Mouse (Mus musculus): ENCODE measurements around the gene Agbl3. TPM values are rescaled to one million over a fixed set of nuclear protein-coding genes. Genes with fewer than 3 reads are reported as not detected.
A peak's percentile ranks its signal among the peaks of the same experiment; 100 is the strongest.

The Agbl3 gene
- 3.9 and 4.5 TPM in 2 replicates for polyA plus RNA-seq (2011; ENCODE audit: insufficient read depth, insufficient read length, low replicate concordance, missing spikeins)

GRCm38 (mm10) chr6:34780231-34780942 is at the start of gene Agbl3:
Agbl3 (plus strand) TSS chr6:34780432.
- Histone ChIP-seq H3K4me1 (ENCODE audit: control insufficient read depth, insufficient read depth, low read length) (no peaks in the 10 kb centered on the region; the same call in 1 of the 2 replicates), H3K4me3 (replicated peaks; ENCODE audit: control insufficient read depth, low read depth, low read length) (peak within 1 kb of the TSS; percentile 73), H3K27ac (ENCODE audit: control insufficient read depth, insufficient read depth, low read depth, low read length, poor library complexity) (peak within 1 kb of the TSS; percentile 97)
- TF ChIP-seq CTCF (IDR thresholded peaks at IDR 0.05; ENCODE audit: control insufficient read depth, insufficient read depth, low read length) (no peak), POLR2A (IDR thresholded peaks at IDR 0.05; ENCODE audit: borderline replicate concordance, control insufficient read depth, low read depth, low read length) (peak; percentile 53; the same call in 1 of the 2 replicates)
- under 1% methylated on average over 69 of the region's 81 CpGs for WGBS

GRCm38 (mm10) chr6:34731007-34731406 is 49.2 kb upstream of the Agbl3 start:
- WGBS, result 69% methylated on average over 6 of the region's 6 CpGs

DNA sequence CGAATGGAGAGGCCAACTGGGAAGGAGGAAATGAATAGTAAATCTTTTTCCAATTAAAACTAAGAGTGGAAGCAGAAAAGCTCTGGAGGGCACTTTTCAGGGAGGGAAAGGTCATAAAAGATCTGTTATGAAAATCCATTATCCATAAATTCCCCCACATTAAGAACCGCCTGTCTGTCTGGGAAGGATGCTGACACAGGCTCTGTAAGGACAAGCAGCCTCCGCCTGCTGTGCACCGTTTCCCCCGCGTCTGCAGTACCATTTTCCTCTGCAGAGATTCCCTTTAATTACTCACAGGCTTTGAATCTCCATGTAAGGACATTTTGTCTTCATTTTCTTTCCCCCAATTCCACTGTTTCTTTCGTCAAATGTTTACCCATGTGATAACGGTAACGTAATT is 48.7 kb upstream of the Agbl3 start:
- Histone ChIP-seq H3K4me1 (ENCODE audit: control insufficient read depth, insufficient read depth, low read length) (no peaks in the 10 kb centered on the region), H3K27ac (ENCODE audit: control insufficient read depth, insufficient read depth, low read depth, low read length, poor library complexity) (no peak overlapping the region), H3K4me3 (replicated peaks; ENCODE audit: control insufficient read depth, low read depth, low read length) (no peak overlapping the region)
- WGBS, result 89% methylated on average over 9 of the region's 9 CpGs
- TF ChIP-seq CTCF (IDR thresholded peaks at IDR 0.05; ENCODE audit: control insufficient read depth, insufficient read depth, low read length), result no peak
- no peak for TF ChIP-seq POLR2A (IDR thresholded peaks at IDR 0.05; ENCODE audit: borderline replicate concordance, control insufficient read depth, low read depth, low read length)

More at GRCm38 (mm10) chr6:34731007-34731406, 49.2 kb upstream of the Agbl3 start:
- TF ChIP-seq CTCF (IDR thresholded peaks at IDR 0.05; ENCODE audit: control insufficient read depth, insufficient read depth, low read length), result no peak
- no peak for TF ChIP-seq POLR2A (IDR thresholded peaks at IDR 0.05; ENCODE audit: borderline replicate concordance, control insufficient read depth, low read depth, low read length)
- H3K4me1 ChIP-seq (ENCODE audit: control insufficient read depth, insufficient read depth, low read length), result no peaks in the 10 kb centered on the region
- H3K4me3 ChIP-seq (replicated peaks; ENCODE audit: control insufficient read depth, low read depth, low read length), result no peak overlapping the region
- H3K27ac ChIP-seq (ENCODE audit: control insufficient read depth, insufficient read depth, low read depth, low read length, poor library complexity), result no peak overlapping the region

DNA sequence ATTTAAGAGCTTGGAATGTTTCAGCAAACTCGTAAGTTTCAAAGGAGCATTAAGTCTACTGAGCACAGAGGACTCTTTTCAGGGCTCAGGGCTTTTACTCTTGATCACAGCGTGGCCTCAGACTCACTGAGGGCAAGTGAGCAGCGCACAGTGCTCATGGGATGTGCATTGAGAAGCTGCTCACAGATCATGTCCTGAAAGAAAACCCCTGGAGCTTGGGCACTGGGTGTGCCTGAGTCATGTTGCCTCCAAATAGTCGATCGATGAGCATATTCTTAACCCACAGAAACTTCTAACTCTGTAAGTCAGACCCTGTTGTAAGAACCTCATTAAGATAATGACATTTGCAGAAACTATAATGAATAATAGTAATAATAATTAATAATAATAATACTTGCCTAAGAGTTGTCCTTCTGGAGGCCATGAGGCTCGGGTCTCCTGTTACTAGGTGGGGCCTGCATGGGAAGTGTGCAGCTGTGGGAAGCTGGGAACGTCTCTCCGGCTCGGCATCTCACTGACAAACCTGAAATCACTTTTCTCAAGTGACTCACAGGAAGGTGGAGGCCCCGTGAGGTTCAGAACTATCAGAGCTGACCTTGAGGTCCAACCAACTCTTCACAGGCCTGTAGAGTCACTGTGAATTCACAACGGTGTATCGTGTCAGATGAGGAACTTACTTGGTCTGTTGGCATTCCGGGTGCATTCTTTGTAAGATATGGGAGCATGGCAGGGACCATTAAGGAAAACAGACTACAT is 45.1 kb upstream of the Agbl3 start:
- 78% methylated on average over 13 of the region's 13 CpGs for WGBS
- no peaks in the 10 kb centered on the region for H3K4me1 ChIP-seq (ENCODE audit: control insufficient read depth, insufficient read depth, low read length)
- TF ChIP-seq CTCF (IDR thresholded peaks at IDR 0.05; ENCODE audit: control insufficient read depth, insufficient read depth, low read length) (no peak), POLR2A (IDR thresholded peaks at IDR 0.05; ENCODE audit: borderline replicate concordance, control insufficient read depth, low read depth, low read length) (no peak)
- H3K4me3 ChIP-seq (replicated peaks; ENCODE audit: control insufficient read depth, low read depth, low read length), result no peak overlapping the region
- H3K27ac ChIP-seq (ENCODE audit: control insufficient read depth, insufficient read depth, low read depth, low read length, poor library complexity), result no peak overlapping the region

DNA sequence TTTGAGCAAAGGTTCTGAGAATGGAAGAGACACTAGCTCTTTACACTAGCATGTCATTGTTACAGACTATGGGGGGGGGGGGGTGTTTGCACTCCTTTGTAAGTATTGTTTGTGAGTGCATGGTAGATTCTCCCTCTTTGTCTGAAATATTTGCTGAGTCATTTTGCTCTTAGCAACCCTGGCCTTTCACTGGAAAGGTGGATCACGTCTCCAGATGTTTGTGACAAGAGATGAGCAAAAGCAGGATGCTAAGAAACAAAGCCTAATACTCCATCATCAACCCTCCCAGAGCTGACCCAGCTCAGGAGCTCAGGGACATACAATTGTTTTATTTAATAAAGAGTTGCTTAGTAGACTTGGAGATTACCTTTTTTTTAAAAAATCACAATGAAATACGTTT is 43.3 kb upstream of the Agbl3 start:
- H3K4me1 ChIP-seq (ENCODE audit: control insufficient read depth, insufficient read depth, low read length), result no peaks in the 10 kb centered on the region
- no peak for TF ChIP-seq POLR2A (IDR thresholded peaks at IDR 0.05; ENCODE audit: borderline replicate concordance, control insufficient read depth, low read depth, low read length)
- no peak for TF ChIP-seq CTCF (IDR thresholded peaks at IDR 0.05; ENCODE audit: control insufficient read depth, insufficient read depth, low read length)
- H3K27ac ChIP-seq (ENCODE audit: control insufficient read depth, insufficient read depth, low read depth, low read length, poor library complexity), result no peak overlapping the region
- WGBS, result 55% methylated on average over 2 of the region's 2 CpGs
- no peak overlapping the region for H3K4me3 ChIP-seq (replicated peaks; ENCODE audit: control insufficient read depth, low read depth, low read length)

GRCm38 (mm10) chr6:34743946-34744345 is 36.3 kb upstream of the Agbl3 start:
- TF ChIP-seq CTCF (IDR thresholded peaks at IDR 0.05; ENCODE audit: control insufficient read depth, insufficient read depth, low read length) (no peak), POLR2A (IDR thresholded peaks at IDR 0.05; ENCODE audit: borderline replicate concordance, control insufficient read depth, low read depth, low read length) (no peak)
- 82% methylated on average over 4 of the region's 4 CpGs for WGBS

DNA sequence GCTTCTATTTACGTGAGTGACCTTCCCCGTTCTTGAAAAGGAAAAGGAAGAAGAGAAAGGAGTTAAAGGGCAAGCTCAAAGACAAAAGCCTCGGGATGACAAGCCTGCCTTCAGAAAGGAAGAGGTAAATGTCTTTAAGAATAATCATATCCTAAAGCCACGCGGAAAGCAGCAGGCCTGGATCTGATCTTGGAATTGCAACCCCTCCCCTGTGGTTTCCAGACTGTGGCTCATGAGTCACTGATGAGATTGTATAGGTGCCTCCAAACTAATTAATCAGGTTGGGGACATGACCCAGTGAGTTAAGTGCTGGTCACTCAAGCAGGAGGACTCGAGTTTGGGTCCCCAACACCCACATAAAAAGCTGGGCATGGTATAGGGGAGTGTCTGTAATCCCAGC is 32.4 kb upstream of the Agbl3 start:
- TF ChIP-seq CTCF (IDR thresholded peaks at IDR 0.05; ENCODE audit: control insufficient read depth, insufficient read depth, low read length), result no peak
- TF ChIP-seq POLR2A (IDR thresholded peaks at IDR 0.05; ENCODE audit: borderline replicate concordance, control insufficient read depth, low read depth, low read length), result no peak
- 67% methylated on average over 6 of the region's 6 CpGs for WGBS

More at GRCm38 (mm10) chr6:34743946-34744345, 36.3 kb upstream of the Agbl3 start:
- Histone ChIP-seq H3K4me1 (ENCODE audit: control insufficient read depth, insufficient read depth, low read length) (no peaks in the 10 kb centered on the region), H3K27ac (ENCODE audit: control insufficient read depth, insufficient read depth, low read depth, low read length, poor library complexity) (no peak overlapping the region), H3K4me3 (replicated peaks; ENCODE audit: control insufficient read depth, low read depth, low read length) (no peak overlapping the region)

GRCm38 (mm10) chr6:34748566-34748965 is 31.7 kb upstream of the Agbl3 start:
- H3K27ac ChIP-seq (ENCODE audit: control insufficient read depth, insufficient read depth, low read depth, low read length, poor library complexity), result no peak overlapping the region
- H3K4me3 ChIP-seq (replicated peaks; ENCODE audit: control insufficient read depth, low read depth, low read length), result no peak overlapping the region
- H3K4me1 ChIP-seq (ENCODE audit: control insufficient read depth, insufficient read depth, low read length), result no peaks in the 10 kb centered on the region
- 88% methylated on average over 11 of the region's 11 CpGs for WGBS
- no peak for TF ChIP-seq POLR2A (IDR thresholded peaks at IDR 0.05; ENCODE audit: borderline replicate concordance, control insufficient read depth, low read depth, low read length)
- no peak for TF ChIP-seq CTCF (IDR thresholded peaks at IDR 0.05; ENCODE audit: control insufficient read depth, insufficient read depth, low read length)

More for the DNA sequence above, 32.4 kb upstream of the Agbl3 start:
- Histone ChIP-seq H3K4me1 (ENCODE audit: control insufficient read depth, insufficient read depth, low read length) (no peaks in the 10 kb centered on the region), H3K27ac (ENCODE audit: control insufficient read depth, insufficient read depth, low read depth, low read length, poor library complexity) (no peak overlapping the region), H3K4me3 (replicated peaks; ENCODE audit: control insufficient read depth, low read depth, low read length) (no peak overlapping the region)
